Mouse (Mus musculus) hindbrain, embryonic 14.5 days (tissue): ENCODE results near the gene Mmrn2. TPM values are rescaled to one million over a fixed set of nuclear protein-coding genes. Genes with fewer than 3 reads are reported as not detected.
"Not testable (repeated sequence)": the region's sequence is repeated elsewhere in the genome, so short reads cannot be mapped to it uniquely, and the experiment has no call there.

Experiments
- ATAC-seq: fragments of 200-750 bp; cut with Nextera tagmentation; 2 replicates; pipeline ENCODE4 v1.8.0; 2017; ENCODE audit warnings: moderate number of reproducible peaks, mild to moderate bottlenecking, moderate TSS enrichment, moderate library complexity; ENCODE audit not compliant: low FRiP score
- DNase-seq: peaks from one replicate; pipeline ENCODE4 v3.0.0-alpha.2; 2015; ENCODE audit warnings: low spot score
- H3K27ac ChIP-seq: fragments of 300-500 bp; sonication (generic); 2 replicates; pipeline ENCODE4 v1.5.1; 2014; ENCODE audit warnings: mild to moderate bottlenecking, moderate library complexity
- H3K27me3 ChIP-seq: fragments of 300-500 bp; sonication (generic); 2 replicates; pipeline ENCODE4 v1.6.1; 2014; ENCODE audit warnings: mild to moderate bottlenecking, low read length, mixed read lengths; ENCODE audit not compliant: control insufficient read depth, insufficient read depth
- H3K36me3 ChIP-seq: fragments of 300-500 bp; sonication (generic); replicated peaks from 2 replicates; pipeline ENCODE4 v1.6.1; 2014; ENCODE audit not compliant: control insufficient read depth, insufficient read depth
- H3K4me1 ChIP-seq: fragments of 300-500 bp; sonication (generic); replicated peaks from 2 replicates; pipeline ENCODE4 v1.6.1; 2014; ENCODE audit warnings: antibody characterized with exemption, low read length, mixed read lengths; ENCODE audit not compliant: control insufficient read depth, insufficient read depth
- H3K4me2 ChIP-seq: fragments of 300-500 bp; sonication (generic); replicated peaks from 2 replicates; pipeline ENCODE4 v1.6.1; 2014; ENCODE audit warnings: mild to moderate bottlenecking, moderate library complexity
- H3K4me3 ChIP-seq: fragments of 300-500 bp; sonication (generic); replicated peaks from 2 replicates; pipeline ENCODE4 v1.5.1; 2014; ENCODE audit warnings: mild to moderate bottlenecking, low read length
- H3K9ac ChIP-seq: fragments of 300-500 bp; sonication (generic); 2 replicates; pipeline ENCODE4 v1.6.1; 2014
- H3K9me3 ChIP-seq: fragments of 300-500 bp; sonication (generic); 2 replicates; pipeline ENCODE4 v1.6.1; 2016; ENCODE audit warnings: low read length; ENCODE audit not compliant: control insufficient read depth
- WGBS: fragments of 180-500 bp; shearing (Covaris S2); extraction: QIAGEN DNeasy Blood & Tissue Kit; methylation state at CpG from one replicate; pipeline ENCODE4 v1.1.7; 2014; 5-methylcytosine and 5-hydroxymethylcytosine counted together
- polyA plus RNA-seq: library from polyadenylated mRNA; unstranded; fragments of >200 nt; fragmentation: Nextera tagmentation; extraction: Ambion mirVana; gene quantifications from 2 replicates; pipeline ENCODE4 v1.2.1, GENCODE M21; 2014

Gene Mmrn2
- polyA plus RNA-seq, 1 experiment from 2014 or later, result 5.3 TPM

- DNase-seq (no peak), ATAC-seq (no peak)
- H3K9me3 ChIP-seq, result no peaks in the 10 kb centered on the region
- 87% methylated on average over 7 of the region's 7 CpGs for WGBS
- no peak overlapping the region for H3K9ac ChIP-seq
- H3K4me3 ChIP-seq, result no peak overlapping the region
- H3K27ac ChIP-seq, result no peak overlapping the region
- no peaks in the 10 kb centered on the region for H3K27me3 ChIP-seq
- no peaks in the 10 kb centered on the region for H3K4me1 ChIP-seq
- H3K4me2 ChIP-seq, result no peak overlapping the region
- H3K36me3 ChIP-seq, result peaks cover 55% of the 10 kb centered on the region
Observed at GRCm38 (mm10) chr14:34412164-34412896, 37.1 kb downstream of the Mmrn2 start.

- H3K36me3 ChIP-seq, result peaks cover 50% of the 10 kb centered on the region
Observed at GRCm38 (mm10) chr14:34416946-34417345, 41.7 kb downstream of the Mmrn2 start.

GRCm38 (mm10) chr14:34417501-34417900 lies 42.2 kb downstream of the Mmrn2 start:
- no peak overlapping the region for H3K9ac ChIP-seq
- no peak for ATAC-seq
- no peak overlapping the region for H3K4me2 ChIP-seq
- H3K9me3 ChIP-seq, result no peaks in the 10 kb centered on the region
- no peaks in the 10 kb centered on the region for H3K4me1 ChIP-seq
- no peak overlapping the region for H3K4me3 ChIP-seq
- no peak overlapping the region for H3K27ac ChIP-seq
- H3K27me3 ChIP-seq, result no peaks in the 10 kb centered on the region
- 86% methylated on average over 5 of the region's 5 CpGs for WGBS
- H3K36me3 ChIP-seq, result peaks cover 54% of the 10 kb centered on the region
- no peak for DNase-seq

More at GRCm38 (mm10) chr14:34416946-34417345, 41.7 kb downstream of the Mmrn2 start:
- not testable (repeated sequence) for H3K4me2 ChIP-seq, DNase-seq, H3K4me1 ChIP-seq, H3K27ac ChIP-seq, ATAC-seq, H3K9ac ChIP-seq, H3K4me3 ChIP-seq, H3K27me3 ChIP-seq, H3K9me3 ChIP-seq
- 99% methylated on average over 4 of the region's 4 CpGs for WGBS

- no peak for DNase-seq
- Histone ChIP-seq H3K4me2 (no peak overlapping the region), H3K4me3 (no peak overlapping the region), H3K9me3 (no peaks in the 10 kb centered on the region), H3K36me3 (peaks cover 62% of the 10 kb centered on the region), H3K27ac (no peak overlapping the region), H3K9ac (no peak overlapping the region), H3K27me3 (no peaks in the 10 kb centered on the region), H3K4me1 (no peaks in the 10 kb centered on the region)
- 97% methylated on average over 1 of the region's 1 CpGs for WGBS
- no peak for ATAC-seq
Observed at GRCm38 (mm10) chr14:34421078-34421477, 45.8 kb downstream of the Mmrn2 start.

- H3K27me3 ChIP-seq, result no peaks in the 10 kb centered on the region
- DNase-seq, result no peak
- H3K4me1 ChIP-seq, result no peaks in the 10 kb centered on the region
- peaks cover 45% of the 10 kb centered on the region for H3K36me3 ChIP-seq
- no peak overlapping the region for H3K4me3 ChIP-seq
- H3K9ac ChIP-seq, result no peak overlapping the region
- whole genome bisulfite sequencing, result 96% methylated on average over 3 of the region's 3 CpGs
- H3K9me3 ChIP-seq, result no peaks in the 10 kb centered on the region
- H3K4me2 ChIP-seq, result no peak overlapping the region
- no peak for ATAC-seq
- no peak overlapping the region for H3K27ac ChIP-seq
Observed at GRCm38 (mm10) chr14:34428274-34428673, 53.0 kb downstream of the Mmrn2 start.

GRCm38 (mm10) chr14:34429069-34429468 lies 53.8 kb downstream of the Mmrn2 start:
- H3K9ac ChIP-seq, result no peak overlapping the region
- WGBS, result 90% methylated on average over 1 of the region's 1 CpGs
- H3K27me3 ChIP-seq, result no peaks in the 10 kb centered on the region
- H3K9me3 ChIP-seq, result no peaks in the 10 kb centered on the region
- ATAC-seq, result no peak
- H3K4me1 ChIP-seq, result no peaks in the 10 kb centered on the region
- no peak overlapping the region for H3K27ac ChIP-seq
- H3K4me3 ChIP-seq, result no peak overlapping the region
- DNase-seq, result no peak
- peaks cover 38% of the 10 kb centered on the region for H3K36me3 ChIP-seq
- H3K4me2 ChIP-seq, result no peak overlapping the region

GRCm38 (mm10) chr14:34440526-34441066 lies 65.3 kb downstream of the Mmrn2 start:
- Histone ChIP-seq H3K4me2 (no peak overlapping the region), H3K27ac (no peak overlapping the region), H3K27me3 (no peaks in the 10 kb centered on the region), H3K9ac (no peak overlapping the region), H3K36me3 (peaks cover 22% of the 10 kb centered on the region), H3K4me3 (no peak overlapping the region), H3K4me1 (no peaks in the 10 kb centered on the region), H3K9me3 (no peaks in the 10 kb centered on the region)
- ATAC-seq, result no peak
- no peak for DNase-seq
- WGBS, result 92% methylated on average over 3 of the region's 3 CpGs

- ATAC-seq (no peak), DNase-seq (peak; percentile 33)
- Histone ChIP-seq H3K27me3 (no peaks in the 10 kb centered on the region), H3K4me1 (no peaks in the 10 kb centered on the region), H3K4me3 (no peak overlapping the region), H3K36me3 (peaks cover 30% of the 10 kb centered on the region), H3K9me3 (no peaks in the 10 kb centered on the region), H3K27ac (no peak overlapping the region), H3K4me2 (no peak overlapping the region), H3K9ac (no peak overlapping the region)
- 31% methylated on average over 4 of the region's 4 CpGs for WGBS
Observed at GRCm38 (mm10) chr14:34442531-34442930, 67.3 kb downstream of the Mmrn2 start.

- WGBS, result 76% methylated on average over 5 of the region's 5 CpGs
Observed at GRCm38 (mm10) chr14:34444368-34444767, 69.1 kb downstream of the Mmrn2 start.

More at GRCm38 (mm10) chr14:34444368-34444767, 69.1 kb downstream of the Mmrn2 start:
- Histone ChIP-seq H3K4me3 (no peak overlapping the region), H3K9me3 (no peaks in the 10 kb centered on the region), H3K27ac (no peak overlapping the region), H3K4me1 (no peaks in the 10 kb centered on the region), H3K27me3 (no peaks in the 10 kb centered on the region), H3K36me3 (peaks cover 33% of the 10 kb centered on the region), H3K9ac (no peak overlapping the region), H3K4me2 (no peak overlapping the region)
- ATAC-seq, result no peak
- DNase-seq, result no peak
